Mouse (Mus musculus): ENCODE measurements around the gene Nt5c3b.

DNA sequence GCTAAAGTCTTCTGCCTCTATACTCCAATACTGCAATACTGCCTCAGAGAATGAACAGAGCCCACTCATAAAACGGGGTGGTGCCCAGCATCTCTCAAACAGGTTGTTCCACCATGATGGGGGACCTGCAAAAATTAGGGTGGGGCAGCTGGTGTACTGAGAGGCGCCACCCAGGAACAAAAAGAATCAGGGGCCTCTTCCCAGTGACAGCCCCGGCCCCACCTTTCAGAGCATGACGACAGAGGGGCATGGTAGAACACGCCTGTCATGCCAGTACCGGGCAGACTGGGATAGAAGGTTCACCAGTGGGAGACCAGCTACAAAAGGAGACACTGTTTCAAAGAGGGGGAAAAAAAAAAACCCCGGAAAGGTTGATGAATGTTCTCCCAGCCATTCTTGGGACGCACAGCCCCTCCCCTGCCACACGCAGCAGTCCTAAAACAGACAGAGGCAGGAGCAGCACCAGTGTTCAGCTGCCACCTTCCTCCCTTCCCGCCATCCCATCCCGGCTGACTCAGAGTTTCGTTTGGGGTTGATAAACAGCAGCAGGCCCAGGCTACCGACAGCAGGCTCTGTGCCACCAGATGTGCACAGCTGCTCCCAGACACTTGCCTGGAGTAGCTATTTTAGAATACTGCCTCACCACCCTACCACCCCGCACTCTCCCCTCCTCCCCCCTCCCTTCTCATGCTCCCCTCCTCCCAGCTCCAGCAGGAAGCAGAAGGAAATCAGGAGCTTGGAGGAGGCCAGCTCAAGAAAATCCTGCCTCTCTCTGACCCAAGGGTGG lies 53.8 kb downstream of the Nt5c3b start:
- TF ChIP-seq ZNF384 (IDR thresholded peaks at IDR 0.05; ENCODE audit: low read depth, low read length) = no peak
- no peak for TF ChIP-seq ZC3H11A (IDR thresholded peaks at IDR 0.05; ENCODE audit: borderline replicate concordance, low read depth, low read length)
